Mouse (Mus musculus) left cerebral cortex, adult 18-20 months (tissue): ENCODE measurements around the gene Dlat. TPM values are rescaled to one million over a fixed set of nuclear protein-coding genes. Genes with fewer than 3 reads are reported as not detected.

Experiments used
- DNase-seq, 2 experiments: peaks; one replicate each; pipeline ENCODE4 v3.0.0; 2021 to 2022; ENCODE audit warnings: low spot score in 2 of 2, mixed read lengths in 1 of 2
- long read RNA-seq, 2 experiments: library from polyadenylated mRNA; stranded (forward); transcript quantifications; one replicate each; pipeline ENCODE4 v2.0.0; 2021
- total RNA-seq, 2 experiments: library from RNA; stranded (reverse); gene quantifications; 2 replicates each; pipeline ENCODE4 v1.2.3; 2021

Dlat gene
- total RNA-seq = 100 to 1,000 TPM; 107 to 121 TPM
- long read RNA-seq, experiment 1, full-length matches to known transcripts = 215 of 234 reads
- long read RNA-seq, experiment 1, partial matches to known transcripts = 12 of 234 reads
- long read RNA-seq, experiment 1, other reads (novel, unspliced or antisense) = 7 of 234 reads
- long read RNA-seq, experiment 2, full-length matches to known transcripts = 141 of 163 reads
- long read RNA-seq, experiment 2, partial matches to known transcripts = 6 of 163 reads
- long read RNA-seq, experiment 2, other reads (novel, unspliced or antisense) = 16 of 163 reads

GRCm38 (mm10) chr9:50659392-50660217 lies at the start of gene Dlat:
Dlat (minus strand) TSS chr9:50659780.
- peak; percentile 84 to 91 for DNase-seq

- DNase-seq = peak in 1 of 2 experiments; percentile 40
These were observed 49.5 kb upstream of the Dlat start for GRCm38 (mm10) chr9:50709108-50709507.

GRCm38 (mm10) chr9:50704907-50705306 lies 45.3 kb upstream of the Dlat start:
- no peak for DNase-seq

- DNase-seq = peak in 1 of 2 experiments; percentile 21
These were observed 41.5 kb upstream of the Dlat start for GRCm38 (mm10) chr9:50700921-50701691.

GRCm38 (mm10) chr9:50698418-50699409 lies 39.1 kb upstream of the Dlat start:
- DNase-seq = peak; percentile 41 to 66

- peak; percentile 80 to 86 for DNase-seq
These were observed 38.1 kb upstream of the Dlat start for GRCm38 (mm10) chr9:50697706-50698041.

- no peak for DNase-seq
These were observed 37.5 kb upstream of the Dlat start for GRCm38 (mm10) chr9:50696851-50697705.

- no peak for DNase-seq
These were observed 35.6 kb upstream of the Dlat start for GRCm38 (mm10) chr9:50695153-50695552.

GRCm38 (mm10) chr9:50693631-50694030 lies 34.1 kb upstream of the Dlat start:
- peak; percentile 45 to 55 for DNase-seq

GRCm38 (mm10) chr9:50692626-50693580 lies 33.3 kb upstream of the Dlat start:
- no peak for DNase-seq

- no peak for DNase-seq
These were observed 27.5 kb upstream of the Dlat start for GRCm38 (mm10) chr9:50686866-50687652.

GRCm38 (mm10) chr9:50681727-50682126 lies 22.1 kb upstream of the Dlat start:
- DNase-seq = no peak

- no peak for DNase-seq
These were observed 19.8 kb upstream of the Dlat start for GRCm38 (mm10) chr9:50679406-50679805.

GRCm38 (mm10) chr9:50674771-50675170 lies 15.2 kb upstream of the Dlat start:
- DNase-seq = no peak

- DNase-seq = peak; percentile 26 to 34
These were observed 11.1 kb upstream of the Dlat start for GRCm38 (mm10) chr9:50670690-50671089.

- no peak for DNase-seq
These were observed 8.3 kb upstream of the Dlat start for GRCm38 (mm10) chr9:50667579-50668498.
